Mouse (Mus musculus): ENCODE results near the gene Bmp10.
A peak's percentile ranks its signal among the peaks of the same experiment; 100 is the strongest.

The Bmp10 gene

DNA sequence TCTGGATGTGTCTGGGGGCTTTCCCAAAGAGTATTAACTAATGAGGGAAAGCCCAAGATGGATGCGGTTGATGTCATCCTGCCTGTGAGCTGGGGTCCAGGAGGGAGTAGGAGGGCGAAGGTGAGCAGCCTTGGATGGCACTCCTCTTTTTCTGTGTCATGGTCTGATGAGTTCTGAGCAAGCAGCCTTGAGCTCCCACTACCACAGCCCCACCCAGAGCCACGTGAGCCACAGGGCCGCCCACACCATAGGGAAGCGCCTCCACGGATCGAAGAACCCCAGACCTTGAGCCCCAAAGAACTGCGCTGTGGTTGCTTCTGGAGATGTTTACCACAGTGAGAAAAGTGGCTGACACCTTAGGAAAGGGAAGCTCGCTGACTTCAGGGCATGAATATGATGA, 34.0 kb upstream of the Bmp10 start:
- Histone ChIP-seq H3K4me3 (replicated peaks; ENCODE audit: low read length) (no peak overlapping the region), H3K36me3 (ENCODE audit: insufficient read depth, low read length) (no peaks in the 10 kb centered on the region), H3K9me3 (ENCODE audit: low read length) (no peaks in the 10 kb centered on the region), H3K4me1 (replicated peaks; ENCODE audit: low read depth, low read length) (no peaks in the 10 kb centered on the region; the same call in 1 of the 2 replicates), H3K27me3 (ENCODE audit: insufficient read depth, low read length) (no peaks in the 10 kb centered on the region; the same call in 1 of the 2 replicates)
- TF ChIP-seq CTCF (conservative IDR thresholded peaks at IDR 0.05; ENCODE audit: low read length) (no peak), POU5F1 (IDR thresholded peaks at IDR 0.05; ENCODE audit: borderline replicate concordance, low read length) (no peak), NANOG (IDR thresholded peaks at IDR 0.05; ENCODE audit: borderline replicate concordance, low read length) (no peak)

DNA sequence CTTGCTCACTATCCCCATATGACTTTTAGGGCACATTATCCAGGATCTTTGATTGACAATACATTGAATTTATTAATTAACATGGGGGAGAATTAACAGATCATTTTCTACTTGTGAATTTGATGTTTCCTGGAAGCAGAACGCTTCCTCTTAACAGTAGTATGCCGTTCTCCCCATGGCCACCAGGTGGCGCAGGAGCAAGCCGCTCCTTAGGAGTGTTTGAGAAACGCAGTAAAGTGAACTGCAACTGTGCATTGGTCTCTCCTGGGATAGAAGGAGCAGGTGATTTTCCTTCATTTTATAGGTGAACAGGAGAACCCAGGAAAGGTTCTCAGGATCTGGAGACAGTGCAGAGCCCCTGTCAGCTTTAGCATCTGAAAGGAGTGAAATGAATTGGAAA, 29.7 kb upstream of the Bmp10 start:
- H3K9me3 ChIP-seq (ENCODE audit: low read length) = no peaks in the 10 kb centered on the region
- TF ChIP-seq NANOG (IDR thresholded peaks at IDR 0.05; ENCODE audit: borderline replicate concordance, low read length) (no peak), POU5F1 (IDR thresholded peaks at IDR 0.05; ENCODE audit: borderline replicate concordance, low read length) (no peak), CTCF (conservative IDR thresholded peaks at IDR 0.05; ENCODE audit: low read length) (peak; percentile 87)
- H3K36me3 ChIP-seq (ENCODE audit: insufficient read depth, low read length) = no peaks in the 10 kb centered on the region
- no peaks in the 10 kb centered on the region; the same call in 1 of the 2 replicates for H3K4me1 ChIP-seq (replicated peaks; ENCODE audit: low read depth, low read length)
- no peak overlapping the region for H3K4me3 ChIP-seq (replicated peaks; ENCODE audit: low read length)
- peaks cover 3% of the 10 kb centered on the region; the same call in 1 of the 2 replicates for H3K27me3 ChIP-seq (ENCODE audit: insufficient read depth, low read length)

DNA sequence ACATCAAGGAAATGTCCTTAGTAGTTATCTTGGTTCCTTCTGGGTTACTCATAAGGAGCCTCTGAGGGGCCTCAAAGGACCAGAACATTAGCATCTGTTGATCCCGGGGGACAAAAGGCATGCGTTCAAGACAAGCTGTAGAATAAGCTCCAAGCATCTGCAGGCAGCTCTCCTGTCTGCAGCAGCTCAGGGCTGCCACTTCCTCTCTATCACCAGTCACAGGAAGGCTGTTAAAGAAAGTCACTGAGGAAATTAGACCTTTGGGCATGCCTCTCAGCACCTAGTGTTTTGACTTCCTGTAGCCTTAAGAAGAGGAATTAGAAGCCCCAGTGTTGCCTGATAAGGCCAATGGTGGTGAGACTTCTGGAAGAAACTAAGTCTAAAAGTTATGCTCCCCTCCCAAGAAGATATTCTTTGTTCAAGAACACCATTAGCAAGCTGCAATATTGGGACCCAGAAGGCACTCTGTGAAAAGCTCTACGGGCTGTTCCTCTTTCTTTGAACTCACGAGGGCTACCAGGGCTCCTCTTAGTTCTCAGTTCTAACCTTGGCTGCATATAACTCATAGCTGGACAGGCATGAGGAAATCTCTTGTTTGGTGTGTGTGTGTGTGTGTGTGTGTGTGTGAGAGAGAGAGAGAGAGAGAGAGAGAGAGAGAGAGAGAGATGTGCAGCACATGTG, 28.8 kb upstream of the Bmp10 start:
- Histone ChIP-seq H3K9me3 (ENCODE audit: low read length) (no peaks in the 10 kb centered on the region), H3K36me3 (ENCODE audit: insufficient read depth, low read length) (no peaks in the 10 kb centered on the region), H3K27me3 (ENCODE audit: insufficient read depth, low read length) (peaks cover 3% of the 10 kb centered on the region; the same call in 1 of the 2 replicates), H3K4me1 (replicated peaks; ENCODE audit: low read depth, low read length) (no peaks in the 10 kb centered on the region; the same call in 1 of the 2 replicates), H3K4me3 (replicated peaks; ENCODE audit: low read length) (no peak overlapping the region)
- no peak for TF ChIP-seq NANOG (IDR thresholded peaks at IDR 0.05; ENCODE audit: borderline replicate concordance, low read length)
- TF ChIP-seq CTCF (conservative IDR thresholded peaks at IDR 0.05; ENCODE audit: low read length) = no peak
- no peak for TF ChIP-seq POU5F1 (IDR thresholded peaks at IDR 0.05; ENCODE audit: borderline replicate concordance, low read length)

DNA sequence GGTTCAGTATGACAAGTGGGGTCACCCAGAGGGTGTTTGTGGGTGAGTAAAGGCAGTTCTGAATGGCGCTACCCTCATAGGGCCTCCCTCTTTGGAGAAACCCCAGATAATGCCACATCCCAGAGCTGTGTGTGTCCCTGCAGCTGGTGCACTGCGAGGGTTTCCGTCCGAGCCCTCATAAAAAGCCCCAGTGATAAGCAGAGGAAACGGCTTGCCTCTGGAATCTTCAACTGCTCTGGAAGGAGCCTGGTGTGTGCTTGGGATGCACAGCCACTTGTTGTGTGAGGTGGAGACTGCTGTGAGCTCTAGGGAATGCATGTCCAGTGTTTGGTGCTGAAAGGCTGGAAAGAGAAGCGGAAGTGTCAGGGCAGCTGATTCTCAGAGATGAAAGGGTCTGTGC, 27.3 kb upstream of the Bmp10 start:
- Histone ChIP-seq H3K4me1 (replicated peaks; ENCODE audit: low read depth, low read length) (no peaks in the 10 kb centered on the region), H3K36me3 (ENCODE audit: insufficient read depth, low read length) (no peaks in the 10 kb centered on the region), H3K27me3 (ENCODE audit: insufficient read depth, low read length) (peaks cover 3% of the 10 kb centered on the region; the same call in 1 of the 2 replicates), H3K9me3 (ENCODE audit: low read length) (no peaks in the 10 kb centered on the region), H3K4me3 (replicated peaks; ENCODE audit: low read length) (no peak overlapping the region)
- TF ChIP-seq NANOG (IDR thresholded peaks at IDR 0.05; ENCODE audit: borderline replicate concordance, low read length) (no peak), CTCF (conservative IDR thresholded peaks at IDR 0.05; ENCODE audit: low read length) (no peak), POU5F1 (IDR thresholded peaks at IDR 0.05; ENCODE audit: borderline replicate concordance, low read length) (no peak)

DNA sequence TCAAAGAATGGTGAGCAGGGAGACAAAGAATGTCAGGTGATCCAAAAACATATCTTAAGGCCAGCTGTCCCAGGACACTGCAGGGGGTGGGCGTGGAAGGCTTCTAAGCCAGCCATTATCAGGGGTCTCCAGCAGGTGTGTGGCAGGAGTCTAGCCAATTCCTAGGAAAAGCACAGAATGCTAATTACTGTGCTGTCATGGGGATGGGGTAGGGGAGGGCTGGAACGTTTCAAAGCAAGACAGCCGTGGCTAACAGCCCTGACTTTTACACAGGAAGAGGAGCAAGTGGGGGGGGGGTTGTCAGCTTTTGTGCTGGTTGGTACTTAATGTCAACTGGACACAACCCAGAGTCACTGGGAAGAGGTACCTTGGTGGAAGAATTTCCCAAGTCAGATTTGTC, 16.8 kb upstream of the Bmp10 start:
- Histone ChIP-seq H3K36me3 (ENCODE audit: insufficient read depth, low read length) (no peaks in the 10 kb centered on the region), H3K27me3 (ENCODE audit: insufficient read depth, low read length) (no peaks in the 10 kb centered on the region), H3K9me3 (ENCODE audit: low read length) (no peaks in the 10 kb centered on the region), H3K4me1 (replicated peaks; ENCODE audit: low read depth, low read length) (peaks cover 12% of the 10 kb centered on the region), H3K4me3 (replicated peaks; ENCODE audit: low read length) (no peak overlapping the region)
- TF ChIP-seq NANOG (IDR thresholded peaks at IDR 0.05; ENCODE audit: borderline replicate concordance, low read length) (no peak), CTCF (conservative IDR thresholded peaks at IDR 0.05; ENCODE audit: low read length) (no peak), POU5F1 (IDR thresholded peaks at IDR 0.05; ENCODE audit: borderline replicate concordance, low read length) (no peak)

DNA sequence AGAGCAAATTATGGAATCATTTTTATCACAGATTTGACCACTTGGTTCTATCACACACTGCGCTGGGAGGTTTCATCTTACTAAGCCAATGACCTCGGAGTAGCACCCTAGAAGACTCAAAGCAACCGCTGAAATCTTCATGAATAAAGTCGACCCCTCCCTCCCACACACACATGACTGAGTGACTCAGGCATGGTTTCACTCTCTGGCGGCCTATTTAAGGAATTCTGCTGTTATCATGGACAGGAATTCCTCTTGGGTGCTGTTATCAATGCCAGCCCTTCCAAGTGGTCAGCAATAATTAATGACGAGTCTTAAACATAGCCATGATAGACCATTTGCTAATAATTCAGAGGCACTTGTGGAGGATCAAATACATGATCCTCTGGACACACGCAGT, 6.5 kb upstream of the Bmp10 start:
- Histone ChIP-seq H3K4me1 (replicated peaks; ENCODE audit: low read depth, low read length) (no peaks in the 10 kb centered on the region), H3K4me3 (replicated peaks; ENCODE audit: low read length) (no peak overlapping the region), H3K9me3 (ENCODE audit: low read length) (no peaks in the 10 kb centered on the region), H3K36me3 (ENCODE audit: insufficient read depth, low read length) (no peaks in the 10 kb centered on the region), H3K27me3 (ENCODE audit: insufficient read depth, low read length) (no peaks in the 10 kb centered on the region)
- TF ChIP-seq NANOG (IDR thresholded peaks at IDR 0.05; ENCODE audit: borderline replicate concordance, low read length) (no peak), CTCF (conservative IDR thresholded peaks at IDR 0.05; ENCODE audit: low read length) (no peak), POU5F1 (IDR thresholded peaks at IDR 0.05; ENCODE audit: borderline replicate concordance, low read length) (no peak)

DNA sequence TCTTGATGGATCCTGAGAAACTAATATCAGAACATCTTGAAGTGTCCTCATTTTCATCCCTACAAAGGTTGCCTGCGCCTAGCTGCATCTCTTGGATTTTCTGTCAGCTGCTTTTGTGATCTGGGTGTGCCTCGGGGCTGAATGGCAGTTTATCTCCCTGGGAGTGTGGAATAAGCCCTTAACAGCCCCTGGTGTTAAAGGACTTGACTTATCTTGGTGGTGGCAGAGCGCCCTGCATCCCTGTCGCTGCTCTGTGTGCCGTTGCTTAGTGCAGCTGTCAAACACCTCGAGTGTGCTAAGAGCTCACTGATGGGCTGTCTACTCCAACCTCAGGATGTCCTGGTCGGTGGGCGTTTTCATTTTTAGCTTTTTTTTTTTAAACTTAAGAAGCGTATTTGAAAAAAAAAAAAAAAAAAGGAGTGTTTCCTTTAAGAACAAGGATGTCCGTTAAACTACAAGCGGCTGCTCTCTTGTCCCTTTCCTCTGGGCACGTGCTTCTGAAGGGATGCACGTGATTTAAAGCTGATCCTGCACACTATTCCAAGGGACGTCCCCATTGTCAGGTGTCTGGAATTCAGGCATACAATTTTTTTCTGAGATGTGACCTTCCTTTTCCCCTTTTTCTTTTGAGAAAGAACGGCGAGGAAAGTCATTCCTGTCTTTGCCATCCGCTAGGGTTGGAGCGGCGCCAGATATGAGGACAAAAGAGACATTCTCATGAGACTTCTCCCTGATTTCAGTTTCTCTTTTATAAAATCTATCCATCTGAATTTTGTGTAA, 4.6 kb upstream of the Bmp10 start:
- Histone ChIP-seq H3K36me3 (ENCODE audit: insufficient read depth, low read length) (no peaks in the 10 kb centered on the region), H3K4me1 (replicated peaks; ENCODE audit: low read depth, low read length) (no peaks in the 10 kb centered on the region), H3K27me3 (ENCODE audit: insufficient read depth, low read length) (no peaks in the 10 kb centered on the region), H3K9me3 (ENCODE audit: low read length) (no peaks in the 10 kb centered on the region), H3K4me3 (replicated peaks; ENCODE audit: low read length) (no peak overlapping the region)
- no peak for TF ChIP-seq POU5F1 (IDR thresholded peaks at IDR 0.05; ENCODE audit: borderline replicate concordance, low read length)
- TF ChIP-seq NANOG (IDR thresholded peaks at IDR 0.05; ENCODE audit: borderline replicate concordance, low read length) = no peak
- TF ChIP-seq CTCF (conservative IDR thresholded peaks at IDR 0.05; ENCODE audit: low read length) = no peak

DNA sequence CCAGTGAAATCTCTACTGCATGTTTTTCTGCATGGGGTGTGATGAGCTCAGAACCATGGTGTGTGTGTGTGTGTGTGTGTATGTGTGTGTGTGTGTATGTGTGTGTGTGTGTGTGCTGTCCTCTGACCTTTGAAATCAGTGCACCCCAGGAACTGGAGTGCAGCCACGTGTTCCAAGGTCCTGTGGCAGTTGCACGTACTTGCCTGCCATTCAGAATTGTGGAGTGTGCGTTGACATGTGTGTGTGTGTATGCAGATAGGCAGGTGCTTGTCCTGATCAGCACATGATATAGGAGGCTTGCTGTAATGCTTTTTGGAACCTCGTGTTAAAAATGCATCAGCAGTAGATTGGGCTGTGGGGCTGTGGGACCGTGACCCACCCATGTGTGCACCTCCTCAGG, 1.8 kb upstream of the Bmp10 start:
- Histone ChIP-seq H3K9me3 (ENCODE audit: low read length) (no peaks in the 10 kb centered on the region), H3K4me1 (replicated peaks; ENCODE audit: low read depth, low read length) (no peaks in the 10 kb centered on the region), H3K36me3 (ENCODE audit: insufficient read depth, low read length) (no peaks in the 10 kb centered on the region), H3K27me3 (ENCODE audit: insufficient read depth, low read length) (no peaks in the 10 kb centered on the region), H3K4me3 (replicated peaks; ENCODE audit: low read length) (no peak overlapping the region)
- TF ChIP-seq CTCF (conservative IDR thresholded peaks at IDR 0.05; ENCODE audit: low read length) = no peak
- no peak for TF ChIP-seq NANOG (IDR thresholded peaks at IDR 0.05; ENCODE audit: borderline replicate concordance, low read length)
- no peak for TF ChIP-seq POU5F1 (IDR thresholded peaks at IDR 0.05; ENCODE audit: borderline replicate concordance, low read length)
